Mouse (Mus musculus): ENCODE results near the gene A930033H14Rik. TPM values are rescaled to one million over a fixed set of nuclear protein-coding genes. Genes with fewer than 3 reads are reported as not detected.

The A930033H14Rik gene
- polyA plus RNA-seq, 1 experiment from 2014 or later: 0.93 TPM

DNA sequence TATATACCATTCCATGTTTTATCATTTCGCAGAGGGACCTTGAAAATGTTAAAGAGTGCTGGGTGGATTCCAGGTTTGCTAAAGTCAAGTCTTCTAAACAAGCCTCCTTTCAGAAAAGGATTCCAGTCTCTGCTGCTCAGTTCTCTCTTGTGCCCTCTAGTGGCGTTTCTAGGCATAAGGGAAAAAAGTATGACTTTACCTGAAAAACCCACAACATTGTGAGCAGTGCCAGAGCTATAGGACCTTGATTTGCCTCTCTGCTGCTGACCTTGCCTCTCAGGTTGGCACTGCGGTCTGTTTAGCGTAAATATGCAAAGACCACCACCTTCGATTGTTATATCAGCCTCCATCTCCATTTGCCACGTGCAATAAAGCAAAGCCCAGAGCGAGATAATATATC is 47.8 kb downstream of the A930033H14Rik start:
- Histone ChIP-seq H3K4me2 (ENCODE audit: low read depth, low read length) (no peak overlapping the region; the same call in 1 of the 2 replicates), H3K27ac (ENCODE audit: low read length) (no peak overlapping the region), H3K9me3 (ENCODE audit: control insufficient read depth, low read length) (no peaks in the 10 kb centered on the region), H3K4me3 (ENCODE audit: low read length) (no peak overlapping the region), H3K27me3 (replicated peaks; ENCODE audit: control insufficient read depth, insufficient read depth, low read length) (no peaks in the 10 kb centered on the region), H3K9ac (ENCODE audit: low read depth, low read length) (no peak overlapping the region), H3K4me1 (ENCODE audit: control insufficient read depth, insufficient read depth, low read length) (0 out of 2 replicates have a peak, but pooled peaks cover 6% of the 10 kb centered on the region), H3K36me3 (ENCODE audit: control insufficient read depth, insufficient read depth, low read length) (no peaks in the 10 kb centered on the region)
- WGBS: 58% methylated on average over 7 of the region's 7 CpGs
- ATAC-seq: no peak

DNA sequence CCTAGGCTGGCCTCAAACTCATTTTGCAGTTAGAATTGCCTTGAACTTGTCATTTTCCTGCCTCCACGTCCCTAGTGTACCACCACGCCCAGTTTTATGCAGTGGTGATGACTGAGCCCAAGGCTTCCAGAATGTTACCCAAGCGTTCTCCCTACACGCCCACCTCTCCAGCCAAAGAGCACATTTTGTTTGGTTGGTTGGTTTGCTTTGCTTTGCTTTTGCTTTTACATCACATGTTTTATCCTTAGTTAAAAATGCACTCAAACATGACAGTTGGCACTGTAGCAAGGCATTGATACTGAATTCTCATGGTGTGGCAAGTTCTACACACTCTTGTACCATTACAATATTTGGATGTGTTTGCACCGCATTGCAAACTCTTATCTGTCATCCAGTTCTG is 49.7 kb downstream of the A930033H14Rik start:
- Histone ChIP-seq H3K9me3 (ENCODE audit: control insufficient read depth, low read length) (no peaks in the 10 kb centered on the region), H3K9ac (ENCODE audit: low read depth, low read length) (no peak overlapping the region), H3K4me1 (ENCODE audit: control insufficient read depth, insufficient read depth, low read length) (0 out of 2 replicates have a peak, but pooled peaks cover 6% of the 10 kb centered on the region), H3K4me2 (ENCODE audit: low read depth, low read length) (no peak overlapping the region), H3K36me3 (ENCODE audit: control insufficient read depth, insufficient read depth, low read length) (no peaks in the 10 kb centered on the region), H3K4me3 (ENCODE audit: low read length) (no peak overlapping the region), H3K27me3 (replicated peaks; ENCODE audit: control insufficient read depth, insufficient read depth, low read length) (no peaks in the 10 kb centered on the region), H3K27ac (ENCODE audit: low read length) (no peak overlapping the region)
- WGBS: 88% methylated on average over 5 of the region's 5 CpGs
- no peak for ATAC-seq

DNA sequence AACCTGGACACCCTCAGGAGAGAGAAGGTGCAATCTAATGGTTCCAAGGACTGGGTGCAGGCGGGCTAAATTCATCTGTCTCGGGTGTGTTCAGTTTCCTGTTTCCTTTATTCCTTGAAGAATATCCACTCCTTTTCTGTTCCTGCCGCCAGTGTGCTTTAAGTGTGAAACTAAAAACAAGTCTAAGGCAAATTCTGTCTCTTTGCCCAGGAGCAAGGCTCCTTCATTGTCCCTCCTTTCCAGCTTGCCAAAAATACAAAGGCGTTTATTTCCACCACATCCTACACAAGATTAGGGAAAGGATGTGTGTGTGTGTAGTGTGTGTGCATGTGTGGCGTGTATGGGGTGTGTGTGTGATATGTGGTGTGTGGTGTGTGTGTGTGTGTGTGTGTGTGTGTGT is 50.3 kb downstream of the A930033H14Rik start:
- Histone ChIP-seq H3K4me2 (ENCODE audit: low read depth, low read length) (no peak overlapping the region), H3K27me3 (replicated peaks; ENCODE audit: control insufficient read depth, insufficient read depth, low read length) (no peaks in the 10 kb centered on the region), H3K4me3 (ENCODE audit: low read length) (no peak overlapping the region), H3K9ac (ENCODE audit: low read depth, low read length) (no peak overlapping the region), H3K36me3 (ENCODE audit: control insufficient read depth, insufficient read depth, low read length) (no peaks in the 10 kb centered on the region), H3K9me3 (ENCODE audit: control insufficient read depth, low read length) (no peaks in the 10 kb centered on the region), H3K4me1 (ENCODE audit: control insufficient read depth, insufficient read depth, low read length) (0 out of 2 replicates have a peak, but pooled peaks cover 6% of the 10 kb centered on the region), H3K27ac (ENCODE audit: low read length) (no peak overlapping the region)
- no peak for ATAC-seq
- 76% methylated on average over 5 of the region's 5 CpGs for WGBS

DNA sequence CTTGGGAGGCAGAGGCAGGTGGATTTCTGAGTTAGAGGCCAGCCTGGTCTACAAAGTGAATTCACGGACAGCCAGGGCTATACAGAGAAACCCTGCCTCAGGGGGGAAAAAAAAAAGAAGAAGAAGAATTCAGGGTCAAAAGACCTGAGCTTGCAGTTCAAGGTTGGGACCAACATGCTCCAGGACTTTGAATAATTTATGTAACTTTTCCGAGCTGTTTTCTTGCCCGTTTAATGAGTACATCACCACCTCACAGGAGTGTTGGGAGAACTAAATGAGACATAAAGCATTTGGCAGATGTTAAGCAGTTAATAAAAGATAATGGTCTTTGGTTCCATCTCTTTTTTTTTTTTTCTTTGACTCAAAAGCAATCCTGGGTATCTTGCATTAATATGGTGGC is 51.4 kb downstream of the A930033H14Rik start:
- Histone ChIP-seq H3K27ac (ENCODE audit: low read length) (no peak overlapping the region), H3K27me3 (replicated peaks; ENCODE audit: control insufficient read depth, insufficient read depth, low read length) (no peaks in the 10 kb centered on the region), H3K4me2 (ENCODE audit: low read depth, low read length) (no peak overlapping the region), H3K4me3 (ENCODE audit: low read length) (no peak overlapping the region), H3K9ac (ENCODE audit: low read depth, low read length) (no peak overlapping the region), H3K36me3 (ENCODE audit: control insufficient read depth, insufficient read depth, low read length) (no peaks in the 10 kb centered on the region), H3K4me1 (ENCODE audit: control insufficient read depth, insufficient read depth, low read length) (0 out of 2 replicates have a peak, but pooled peaks cover 6% of the 10 kb centered on the region), H3K9me3 (ENCODE audit: control insufficient read depth, low read length) (no peaks in the 10 kb centered on the region)
- WGBS: 88% methylated on average over 3 of the region's 3 CpGs
- no peak for ATAC-seq

DNA sequence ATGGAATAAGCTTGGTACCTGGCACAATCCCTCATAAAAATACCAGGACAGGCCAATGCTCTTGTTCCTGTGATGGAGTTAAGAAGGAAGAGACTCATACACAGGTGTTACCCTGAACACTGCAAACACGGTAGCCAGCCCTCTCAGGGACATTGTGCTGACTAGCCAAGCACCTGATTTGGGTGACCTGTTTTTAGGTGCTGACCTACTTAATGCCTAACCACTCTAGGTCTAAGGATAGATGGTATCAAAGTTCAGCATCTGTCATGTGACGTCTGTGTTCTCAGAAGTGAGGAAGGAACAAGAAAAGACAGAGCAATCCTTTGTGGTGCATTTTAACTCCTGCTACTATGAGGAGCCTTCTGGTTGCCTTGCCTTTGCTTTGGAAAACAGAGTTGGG is 52.0 kb downstream of the A930033H14Rik start:
- H3K36me3 ChIP-seq (ENCODE audit: control insufficient read depth, insufficient read depth, low read length): no peaks in the 10 kb centered on the region
- H3K4me1 ChIP-seq (ENCODE audit: control insufficient read depth, insufficient read depth, low read length): peaks cover 5% of the 10 kb centered on the region; the same call in 1 of the 2 replicates
- no peak overlapping the region for H3K27ac ChIP-seq (ENCODE audit: low read length)
- no peaks in the 10 kb centered on the region for H3K27me3 ChIP-seq (replicated peaks; ENCODE audit: control insufficient read depth, insufficient read depth, low read length)
- no peak overlapping the region for H3K4me2 ChIP-seq (ENCODE audit: low read depth, low read length)
- ATAC-seq: no peak
- H3K9me3 ChIP-seq (ENCODE audit: control insufficient read depth, low read length): no peaks in the 10 kb centered on the region
- H3K9ac ChIP-seq (ENCODE audit: low read depth, low read length): no peak overlapping the region
- 81% methylated on average over 2 of the region's 2 CpGs for WGBS
- H3K4me3 ChIP-seq (ENCODE audit: low read length): no peak overlapping the region

Other genes starting within 250 kb of the A930033H14Rik start
- gene Rhobtb1, start 61.7 kb downstream of the A930033H14Rik start, polyA plus RNA-seq (2015; fragmentation: Nextera tagmentation; extraction: Ambion mirVana): 11.3 and 13.5 TPM in 2 replicates
- 339 and 377 TPM in 2 replicates for gene Cdk1, start 139.8 kb upstream of the A930033H14Rik start, polyA plus RNA-seq (2015; fragmentation: Nextera tagmentation; extraction: Ambion mirVana)
- gene Ank3, start 185.7 kb upstream of the A930033H14Rik start, polyA plus RNA-seq (2015; fragmentation: Nextera tagmentation; extraction: Ambion mirVana): 21.7 and 26.8 TPM in 2 replicates